Mouse (Mus musculus) erythroblast, adult 5-6 weeks (primary cell): ENCODE measurements around the gene Hnf1a. TPM values are rescaled to one million over a fixed set of nuclear protein-coding genes. Genes with fewer than 3 reads are reported as not detected.
"Not testable (repeated sequence)": the region's sequence is repeated elsewhere in the genome, so short reads cannot be mapped to it uniquely, and the experiment has no call there.

Source experiments
- ATAC-seq: replicated peaks from 2 replicates; pipeline ENCODE4 v1.8.0; 2016; ENCODE audit warnings: moderate number of reproducible peaks, mild to moderate bottlenecking, moderate TSS enrichment, inconsistent platforms; ENCODE audit not compliant: poor library complexity, low FRiP score, severe bottlenecking
- total RNA-seq, 2 experiments: library from RNA; stranded (forward) in 1 of 2; stranded (reverse) in 1 of 2; fragments of 150-400 nt in 1 of 2; fragments of 200-764, 138-1000 nt in 1 of 2; gene quantifications; 2 replicates each; pipeline versions ENCODE4 v1.2.3 to v1.2.4; 2015 to 2017; ENCODE audit warnings: low replicate concordance in 2 of 2

Hnf1a gene
- total RNA-seq, 2 experiments from 2014 or later = not detected

DNA sequence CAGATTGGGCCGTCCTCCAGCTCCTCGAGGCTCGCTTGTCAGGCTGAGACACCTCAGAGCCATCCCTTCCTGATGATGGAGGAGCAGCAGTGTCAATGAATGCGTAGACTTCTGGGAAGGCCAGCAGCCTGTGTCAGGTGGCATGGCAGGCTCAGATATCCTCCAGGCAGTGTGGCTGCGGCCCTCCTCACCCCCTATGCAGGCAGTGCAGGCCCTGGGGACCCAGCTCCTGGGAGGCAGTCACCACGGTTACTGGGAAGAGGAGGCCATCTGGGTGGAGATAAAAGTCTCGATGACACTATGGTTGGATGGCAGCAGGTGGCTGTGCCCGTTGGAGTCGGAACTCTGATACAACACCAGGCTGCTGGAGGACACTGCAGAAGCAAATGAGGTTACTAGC is 21.1 kb downstream of the Hnf1a start:
- ATAC-seq = no peak

DNA sequence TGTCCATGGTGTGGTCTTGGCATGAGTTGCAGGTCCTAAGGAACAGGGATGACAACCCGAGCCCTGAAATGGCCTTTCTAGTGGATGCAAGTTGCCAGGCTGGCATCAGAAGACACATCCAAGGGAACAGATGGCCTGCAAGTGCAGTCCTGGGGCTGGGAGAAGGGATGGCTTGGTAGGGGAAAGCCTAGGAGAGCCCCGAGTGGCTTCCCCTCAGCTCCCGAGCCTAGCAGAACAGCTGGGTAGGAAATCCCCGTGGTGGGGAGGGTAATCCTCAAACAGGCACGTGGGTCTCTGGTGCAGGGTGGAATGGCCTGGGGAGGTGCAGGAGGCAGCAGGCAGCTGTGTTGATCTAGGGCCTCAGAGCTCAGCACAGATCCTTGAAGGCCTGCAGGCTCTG is 21.6 kb downstream of the Hnf1a start:
- ATAC-seq = no peak

DNA sequence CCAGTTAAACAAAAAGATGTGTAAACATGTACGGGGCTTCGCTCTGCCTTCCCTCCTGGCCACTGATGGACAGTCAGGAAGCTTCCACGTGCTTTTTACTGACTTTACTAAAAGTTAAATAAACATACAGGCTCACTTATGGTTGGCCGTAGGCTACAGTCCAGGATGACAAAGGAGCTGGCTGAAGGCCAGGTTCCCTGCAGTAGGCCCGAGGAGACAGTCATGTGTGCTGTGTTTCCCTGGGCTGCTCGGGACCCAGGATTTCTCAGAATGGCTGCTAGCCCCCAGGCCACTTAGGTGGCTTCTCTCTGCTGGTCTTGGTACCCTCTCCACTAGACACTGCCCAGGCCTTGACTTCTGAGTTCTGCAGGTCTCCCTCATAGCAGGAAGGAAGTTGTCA is 22.0 kb downstream of the Hnf1a start:
- ATAC-seq = no peak

DNA sequence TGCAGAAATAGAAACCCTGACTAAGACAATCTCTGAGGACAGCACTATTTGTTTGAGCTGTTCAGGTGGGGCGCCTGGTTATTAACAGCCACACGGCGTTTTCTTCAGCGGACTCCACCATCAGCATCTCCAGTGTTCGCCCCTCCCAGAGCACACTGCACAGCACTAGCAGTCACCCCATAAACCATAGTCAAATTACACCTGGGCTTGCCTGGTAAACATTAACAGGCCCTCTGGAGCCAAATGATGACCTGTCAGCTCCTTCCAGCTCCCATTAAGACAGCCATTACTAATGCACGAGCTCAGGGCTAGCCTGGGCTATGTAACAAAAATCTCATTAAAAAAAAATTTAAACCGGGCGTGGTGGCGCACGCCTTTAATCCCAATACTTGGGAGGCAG is 25.8 kb downstream of the Hnf1a start:
- no peak for ATAC-seq

DNA sequence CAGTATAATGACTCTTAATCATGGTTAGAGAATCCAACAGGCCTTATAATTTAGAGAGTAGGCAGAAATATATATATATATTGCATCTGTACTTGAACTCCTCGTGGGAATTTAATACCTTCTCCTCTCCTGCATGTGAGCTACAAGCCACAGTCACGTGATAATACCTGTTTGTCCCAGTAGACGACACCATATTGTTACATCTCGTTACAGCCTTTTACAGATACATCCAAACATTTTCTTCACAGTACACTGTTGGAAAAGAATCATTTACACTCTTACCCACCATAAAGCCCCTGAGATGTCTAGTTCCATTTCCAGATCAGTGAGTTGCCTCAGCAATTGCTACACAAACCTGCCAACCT is 28.1 kb downstream of the Hnf1a start:
- no peak for ATAC-seq

DNA sequence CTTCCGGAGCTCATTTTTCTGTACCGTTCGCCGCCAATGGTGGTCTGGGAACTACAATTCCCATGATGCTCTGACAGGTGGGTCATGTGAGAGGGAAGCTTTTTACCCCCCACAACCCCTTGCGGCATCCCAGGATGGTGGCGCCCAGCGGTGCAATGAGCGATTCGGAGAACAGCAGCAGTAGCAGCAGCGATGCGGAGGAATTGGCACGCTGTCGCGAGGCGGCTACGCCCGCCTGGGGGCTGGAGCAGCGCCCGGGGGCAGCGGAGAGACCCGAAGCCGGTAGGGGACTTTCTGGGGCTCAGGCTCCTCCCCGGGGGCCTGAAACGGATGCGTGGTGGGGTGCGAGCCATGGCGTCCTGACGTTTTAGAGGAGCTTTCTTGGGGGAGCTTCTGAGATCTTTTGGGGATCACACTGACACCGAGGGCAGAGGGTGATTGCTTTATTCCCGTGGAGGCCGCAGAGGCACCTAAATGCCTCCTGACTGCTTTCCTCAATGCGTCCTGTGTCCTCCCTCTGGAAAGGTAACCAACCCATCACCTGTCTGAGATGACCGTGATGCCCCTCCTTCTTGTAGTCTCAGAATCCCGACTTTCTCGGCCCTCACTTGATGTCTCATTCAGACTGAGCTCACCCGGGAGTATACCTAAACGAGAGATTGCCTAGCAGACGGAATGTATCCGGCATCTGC is 28.7 kb downstream of the Hnf1a start, which contains the start of gene 2210016L21Rik:
Gene 2210016L21Rik, plus strand, starts transcription at position 85 of the 692 bp plus-strand sequence.
- peak; percentile 98 for ATAC-seq

DNA sequence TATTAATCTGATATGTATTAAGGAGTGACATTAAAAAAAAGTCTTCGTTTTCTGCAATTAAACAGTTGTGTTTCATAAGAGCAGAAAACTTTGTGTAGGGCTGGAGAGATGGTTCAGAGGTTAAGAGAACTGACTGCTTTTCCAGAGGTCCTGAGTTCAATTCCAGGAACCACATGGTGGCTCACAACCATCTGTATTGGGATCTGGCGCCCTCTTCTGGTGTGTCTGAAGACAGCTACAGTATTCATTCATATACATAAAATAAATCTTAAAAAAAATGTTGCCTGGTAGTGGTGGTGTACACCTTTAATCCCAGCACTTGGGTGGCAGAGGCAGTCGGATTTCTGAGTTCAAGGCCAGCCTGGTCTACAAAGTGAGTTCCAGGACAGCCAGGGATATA is 29.8 kb downstream of the Hnf1a start:
- ATAC-seq = not testable (repeated sequence)

DNA sequence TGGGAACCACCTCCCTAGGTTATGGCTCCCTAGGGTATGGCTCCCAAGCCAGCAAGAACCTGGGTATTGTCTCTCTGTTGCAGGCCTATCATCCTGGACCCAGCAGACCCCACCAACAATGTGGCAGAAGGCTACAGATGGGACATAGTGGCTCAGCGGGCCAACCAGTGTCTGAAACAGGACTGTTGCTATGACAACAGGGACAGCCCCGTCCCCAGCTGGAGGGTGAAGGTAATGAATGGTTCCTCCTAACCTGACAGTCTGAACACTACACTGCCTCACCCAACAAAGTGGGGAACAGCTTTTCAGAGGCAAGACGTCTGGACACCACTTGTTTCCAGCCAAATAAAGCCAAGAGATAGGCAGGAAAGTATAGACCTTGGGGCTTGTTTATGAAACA is 35.1 kb downstream of the Hnf1a start:
- ATAC-seq = no peak

DNA sequence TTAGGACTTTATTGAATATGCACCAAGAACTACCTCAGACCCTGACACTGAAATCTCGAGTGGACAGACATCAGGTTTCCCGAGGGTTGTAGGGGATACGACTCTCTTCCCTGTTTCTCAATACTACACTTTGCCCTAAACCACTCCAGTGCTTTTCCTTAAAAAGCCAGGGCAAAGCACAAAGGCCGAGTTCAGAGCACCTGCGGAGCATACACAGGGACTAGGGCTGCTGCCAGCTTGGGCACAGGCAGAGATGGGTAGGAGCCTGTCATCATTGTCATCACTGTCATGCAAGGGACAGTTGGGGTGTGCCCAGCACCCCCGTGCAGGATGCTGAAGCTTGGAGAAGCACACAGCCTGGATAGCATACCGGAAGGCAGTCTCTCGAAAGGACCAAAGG is 37.7 kb downstream of the Hnf1a start:
- ATAC-seq = no peak

DNA sequence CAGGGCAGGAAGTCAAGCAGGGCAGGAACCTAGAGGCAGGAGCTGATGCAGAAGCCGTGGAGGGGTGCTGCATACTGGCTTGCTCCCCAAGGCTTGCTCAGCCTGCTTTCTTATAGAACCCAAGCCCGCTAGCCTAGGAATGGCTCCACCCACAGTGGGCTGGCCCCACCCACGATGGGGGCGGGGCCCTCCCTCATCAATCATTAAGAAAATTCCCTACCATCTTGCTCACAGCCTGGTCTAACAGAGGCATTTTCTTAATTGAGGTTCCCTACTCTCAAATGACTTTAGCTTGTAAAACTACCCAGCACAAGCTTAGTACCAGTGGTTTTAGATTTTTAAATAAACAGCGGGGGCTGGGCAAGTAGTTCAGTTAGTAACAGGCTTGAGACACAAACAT is 39.3 kb downstream of the Hnf1a start:
- ATAC-seq = no peak

DNA sequence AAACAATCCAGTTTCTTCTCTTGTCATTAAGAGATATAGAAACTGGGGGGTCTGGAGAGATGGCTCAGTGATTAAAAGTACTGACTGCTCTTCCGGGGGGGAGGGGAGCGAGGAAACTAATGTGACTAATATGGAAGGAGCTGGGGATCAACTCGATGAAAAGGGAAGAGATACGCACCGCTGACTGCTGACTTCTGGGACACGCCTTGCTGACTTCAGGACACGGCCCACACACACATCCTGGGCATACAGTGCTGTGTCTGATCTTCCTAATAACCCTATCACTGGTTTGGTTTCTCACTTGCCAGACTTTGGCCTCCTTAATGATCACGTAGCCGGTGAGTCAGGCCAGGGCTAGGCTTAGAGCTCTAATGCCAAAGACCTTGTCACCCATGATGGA is 44.1 kb downstream of the Hnf1a start:
- no peak for ATAC-seq

DNA sequence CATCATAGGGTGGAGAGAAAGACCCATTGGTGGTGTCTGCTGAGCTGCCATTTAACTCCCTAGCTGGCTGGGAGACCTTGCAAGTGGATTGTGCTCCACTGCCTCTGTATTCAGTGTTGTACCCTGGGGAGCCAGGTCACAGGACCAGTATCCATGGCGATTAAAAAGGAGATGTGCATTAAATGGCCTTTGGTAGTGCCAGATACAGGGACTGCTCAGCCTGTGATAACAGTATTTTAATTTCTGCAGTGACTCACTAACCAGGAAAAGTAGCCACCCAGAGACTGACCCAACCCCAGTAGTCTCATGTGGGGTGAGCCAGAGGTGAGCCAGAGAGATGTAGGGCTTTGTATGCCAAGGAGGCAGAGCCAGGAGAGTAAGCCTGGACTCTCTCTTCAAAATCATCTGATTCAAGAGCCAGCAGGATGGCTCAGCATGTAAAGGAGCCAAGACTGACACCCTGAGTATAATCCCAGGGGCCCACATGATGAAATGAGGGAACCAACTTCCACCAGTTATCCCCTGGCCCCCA is 44.7 kb downstream of the Hnf1a start:
- no peak for ATAC-seq

DNA sequence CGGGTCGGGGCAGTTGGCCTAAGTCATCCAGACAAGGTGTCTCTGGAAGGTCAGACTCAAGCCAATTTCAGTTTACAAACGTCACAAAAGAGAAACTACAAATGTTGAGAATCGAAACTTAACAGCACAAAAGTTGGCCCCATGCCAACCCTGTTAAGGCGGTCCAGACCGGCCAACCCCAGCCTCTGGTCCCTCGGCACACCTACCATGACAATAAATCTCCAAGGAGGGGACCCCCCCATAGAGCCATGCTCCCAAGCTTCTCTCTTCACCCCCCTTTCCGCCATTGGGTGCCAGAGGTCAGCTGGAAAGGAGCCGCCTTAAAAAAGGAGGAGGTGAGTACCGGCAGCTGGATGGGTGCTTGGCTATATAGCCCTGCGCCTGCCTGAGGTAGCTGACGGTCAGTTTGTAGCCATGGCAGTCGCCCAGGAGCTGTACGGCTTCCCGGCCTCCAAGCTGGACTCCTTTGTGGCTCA is 47.9 kb downstream of the Hnf1a start, which contains the start of gene Oasl1:
Gene Oasl1, plus strand, starts transcription at position 243 of the 476 bp plus-strand sequence.
- ATAC-seq = peak; percentile 72

DNA sequence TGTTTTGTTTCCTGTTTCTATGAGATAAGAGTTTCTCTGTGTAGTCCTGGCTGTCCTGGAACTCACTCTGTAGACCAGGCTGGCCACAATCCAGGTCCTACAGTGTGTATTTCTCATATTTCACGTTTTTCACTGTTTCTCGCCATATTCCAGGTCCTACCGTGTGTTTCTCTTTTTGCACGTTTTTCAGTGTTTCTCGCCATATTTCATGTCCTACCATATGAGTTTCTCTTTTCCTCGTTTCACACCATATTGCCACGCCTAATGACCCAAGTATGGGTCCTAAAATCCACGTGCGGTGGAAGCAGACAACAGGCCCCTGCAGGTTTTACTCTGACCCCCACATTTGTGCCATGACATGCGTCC is 48.5 kb downstream of the Hnf1a start:
- 0 out of 2 replicates have a peak, but pooled peaks have one; percentile 12 for ATAC-seq

DNA sequence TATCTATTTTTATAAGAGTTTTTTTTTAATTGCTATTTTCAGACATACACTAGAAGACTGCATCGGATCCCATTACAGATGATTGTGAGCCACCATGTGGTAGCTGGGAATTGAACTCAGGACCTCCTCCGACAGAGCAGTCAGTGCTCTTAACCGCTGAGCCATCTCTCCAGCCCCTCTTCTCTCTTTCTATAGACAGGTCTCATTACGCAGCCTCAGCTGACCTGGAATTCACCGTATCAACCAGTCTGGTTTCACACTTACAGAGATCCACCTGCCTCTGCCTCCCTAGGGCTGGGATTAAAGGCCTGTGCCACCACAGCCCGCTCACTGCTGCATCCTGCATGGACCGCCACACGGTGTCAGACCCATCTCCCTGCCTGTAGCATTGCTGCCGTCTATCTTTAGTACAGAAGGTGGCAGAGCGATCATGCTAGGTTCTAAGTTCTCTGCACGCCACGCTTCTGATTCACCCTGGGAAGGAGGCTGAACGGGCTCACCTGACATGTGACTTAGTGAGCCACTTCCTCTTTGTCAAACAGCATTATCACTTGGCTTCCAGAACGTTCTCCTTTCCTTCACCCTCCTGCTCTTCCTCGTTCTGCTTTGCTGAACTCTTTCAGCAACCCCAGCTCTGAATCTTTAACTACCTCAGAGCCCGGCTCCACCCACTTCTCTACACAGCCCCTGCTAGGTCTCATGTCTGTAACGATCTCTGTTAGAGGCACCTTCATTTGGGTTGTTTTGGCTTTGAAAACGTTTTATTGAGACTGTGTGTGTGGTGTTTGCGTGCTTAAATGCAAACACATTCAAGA is 49.1 kb downstream of the Hnf1a start:
- ATAC-seq = peak; percentile 69

DNA sequence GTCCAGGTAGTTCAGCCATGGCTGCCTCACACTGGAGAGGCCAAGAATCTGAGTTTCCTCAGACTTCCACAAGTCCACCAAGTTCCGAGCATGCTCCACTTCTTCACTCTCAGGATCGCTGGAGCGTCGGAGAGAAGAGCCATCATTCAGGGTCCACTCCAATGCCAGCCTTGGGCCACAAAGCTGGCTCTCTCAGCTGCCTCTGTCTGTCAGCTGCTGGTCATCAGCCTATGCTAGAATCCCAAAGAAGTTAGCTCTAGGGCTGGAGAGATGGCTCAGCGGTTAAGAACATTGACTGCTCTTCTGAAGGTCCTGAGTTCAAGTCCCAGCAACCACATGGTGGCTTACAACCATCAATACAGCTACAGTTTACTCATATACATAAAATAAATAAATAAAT is 53.5 kb downstream of the Hnf1a start:
- ATAC-seq = not testable (repeated sequence)

DNA sequence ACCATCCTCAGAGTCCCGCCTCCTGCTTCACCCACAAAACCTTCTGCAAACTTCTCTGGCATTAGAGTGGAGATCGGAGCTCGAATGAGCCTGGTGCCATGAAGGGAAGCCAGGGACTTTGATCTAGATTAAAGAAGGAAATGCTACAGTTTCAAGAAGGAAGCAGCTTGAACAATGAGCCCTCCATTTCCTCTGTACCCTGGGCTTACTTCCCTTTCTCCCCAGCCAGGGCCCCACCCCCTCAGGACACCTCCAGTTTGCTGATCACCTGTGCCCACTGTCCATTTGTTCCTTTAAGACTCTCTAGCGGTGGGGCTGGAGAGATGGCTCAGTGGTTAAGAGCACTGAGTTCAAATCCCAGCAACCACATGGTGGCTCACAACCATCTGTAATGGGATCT is 54.1 kb downstream of the Hnf1a start:
- ATAC-seq = no peak

DNA sequence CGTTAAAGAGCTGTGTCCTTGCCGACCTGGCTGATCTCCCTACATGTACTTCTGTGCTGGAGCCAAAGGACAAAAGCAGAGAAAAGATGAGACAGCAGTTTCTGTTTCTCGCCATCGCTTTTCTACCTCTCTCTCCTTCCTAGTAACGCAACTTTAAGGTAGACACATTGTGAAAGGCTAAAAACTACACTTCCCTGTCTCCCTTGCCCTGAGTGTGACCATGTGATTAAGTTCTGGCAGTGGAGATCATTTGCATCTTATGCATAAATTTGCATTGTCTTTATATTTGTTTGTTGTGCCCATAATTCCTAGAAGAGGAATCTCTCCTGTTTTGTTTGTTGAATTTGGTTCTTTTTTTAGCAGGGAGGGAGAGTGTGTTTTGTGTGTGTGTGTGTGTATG is 55.0 kb downstream of the Hnf1a start:
- ATAC-seq = no peak

DNA sequence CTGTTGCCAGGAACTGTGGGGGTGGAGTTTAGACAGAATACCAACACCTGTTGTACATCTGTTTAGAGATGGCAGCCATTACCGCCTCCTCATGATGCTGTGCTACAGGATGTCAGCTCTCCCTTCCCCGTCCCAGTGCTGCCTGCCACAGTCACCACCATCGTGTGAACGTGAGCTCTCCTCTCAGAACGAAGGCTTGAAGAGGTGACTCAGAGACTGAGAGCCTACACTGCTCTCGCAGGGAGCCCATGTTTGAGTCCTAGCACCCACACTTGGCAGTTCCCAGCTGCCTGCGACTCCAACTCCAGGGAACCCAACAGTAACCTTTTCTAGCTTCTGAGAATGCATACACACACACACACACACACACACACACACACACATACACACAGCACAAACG is 56.0 kb downstream of the Hnf1a start:
- ATAC-seq = no peak

DNA sequence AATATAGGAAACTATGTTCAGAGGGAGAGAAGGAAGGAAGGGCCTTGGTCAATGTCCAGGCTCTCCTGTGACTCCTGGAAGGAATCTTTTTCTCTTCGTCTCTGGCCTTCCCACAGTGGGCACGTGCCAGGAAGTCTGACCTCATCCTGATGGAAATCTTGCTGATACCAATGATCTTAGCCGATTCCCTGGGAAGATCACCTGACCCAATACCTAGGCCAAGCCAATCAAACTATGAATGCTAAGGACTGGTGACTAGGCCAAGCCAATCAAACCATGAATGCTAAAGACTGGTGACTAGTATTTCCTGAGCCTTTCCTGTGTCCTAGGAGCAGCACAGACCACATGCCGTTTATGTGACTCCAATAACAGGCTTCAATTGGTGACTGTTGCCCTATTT is 57.2 kb downstream of the Hnf1a start:
- no peak for ATAC-seq
